Mouse (Mus musculus) right cerebral cortex, postnatal 4 days (tissue): ENCODE results near the gene Cc2d2b.

Source experiments
- DNase-seq: peaks from one replicate; pipeline ENCODE4 v3.0.0-alpha.2; 2022

The Cc2d2b gene

GRCm38 (mm10) chr19:40748559-40748958 lies at the start of gene Cc2d2b:
TSS of gene Cc2d2b (plus strand) at chr19:40748753.
- peak; percentile 41 for DNase-seq

GRCm38 (mm10) chr19:40699816-40700215 lies 48.7 kb upstream of the Cc2d2b start:
- no peak for DNase-seq

GRCm38 (mm10) chr19:40702406-40702805 lies 46.1 kb upstream of the Cc2d2b start:
- no peak for DNase-seq

- DNase-seq, result no peak
Observed at GRCm38 (mm10) chr19:40712889-40713628, 35.5 kb upstream of the Cc2d2b start.

GRCm38 (mm10) chr19:40714700-40715099 lies 33.9 kb upstream of the Cc2d2b start:
- no peak for DNase-seq

GRCm38 (mm10) chr19:40716981-40717380 lies 31.6 kb upstream of the Cc2d2b start:
- DNase-seq, result no peak

GRCm38 (mm10) chr19:40719439-40720105 lies 29.0 kb upstream of the Cc2d2b start:
- no peak for DNase-seq

GRCm38 (mm10) chr19:40720381-40720780 lies 28.2 kb upstream of the Cc2d2b start:
- DNase-seq, result no peak

- DNase-seq, result peak; percentile 71
Observed at GRCm38 (mm10) chr19:40722137-40723038, 26.2 kb upstream of the Cc2d2b start.

- DNase-seq, result no peak
Observed at GRCm38 (mm10) chr19:40723516-40723915, 25.0 kb upstream of the Cc2d2b start.

- no peak for DNase-seq
Observed at GRCm38 (mm10) chr19:40726148-40726547, 22.4 kb upstream of the Cc2d2b start.

GRCm38 (mm10) chr19:40726614-40727013 lies 21.9 kb upstream of the Cc2d2b start:
- no peak for DNase-seq

- no peak for DNase-seq
Observed at GRCm38 (mm10) chr19:40728213-40728612, 20.3 kb upstream of the Cc2d2b start.

GRCm38 (mm10) chr19:40728732-40729420 lies 19.7 kb upstream of the Cc2d2b start:
- DNase-seq, result no peak

- DNase-seq, result no peak
Observed at GRCm38 (mm10) chr19:40733409-40733808, 15.1 kb upstream of the Cc2d2b start.

GRCm38 (mm10) chr19:40733849-40734248 lies 14.7 kb upstream of the Cc2d2b start:
- no peak for DNase-seq

GRCm38 (mm10) chr19:40736680-40737512 lies 11.7 kb upstream of the Cc2d2b start:
- DNase-seq, result peak; percentile 77

GRCm38 (mm10) chr19:40737613-40738012 lies 10.9 kb upstream of the Cc2d2b start:
- DNase-seq, result no peak

- no peak for DNase-seq
Observed at GRCm38 (mm10) chr19:40738683-40739324, 9.7 kb upstream of the Cc2d2b start.

GRCm38 (mm10) chr19:40746603-40747002 lies 1.9 kb upstream of the Cc2d2b start:
- DNase-seq, result peak; percentile 34

GRCm38 (mm10) chr19:40754311-40754710 lies 5.8 kb downstream of the Cc2d2b start:
- DNase-seq, result peak; percentile 51
